Mouse (Mus musculus) liver, embryonic 14.5 days (tissue): ENCODE results near the gene Brf1. TPM values are rescaled to one million over a fixed set of nuclear protein-coding genes. Genes with fewer than 3 reads are reported as not detected.

Source experiments
- ATAC-seq: fragments of 200-750 bp; cut with Nextera tagmentation; 2 replicates; pipeline ENCODE4 v1.8.0; 2017; ENCODE audit warnings: moderate number of reproducible peaks, mild to moderate bottlenecking, moderate library complexity; ENCODE audit not compliant: insufficient read depth
- DNase-seq, 3 experiments: peaks; one replicate each; pipeline ENCODE4 v3.0.0-alpha.2; 2012 to 2013; ENCODE audit warnings: low read depth in 3 of 3, low spot score in 3 of 3
- H3K27ac ChIP-seq: fragments of 300-500 bp; sonication (generic); 2 replicates; pipeline ENCODE4 v1.5.1; 2014; ENCODE audit warnings: moderate library complexity, mild to moderate bottlenecking, control low read depth, inconsistent platforms
- H3K27me3 ChIP-seq: fragments of 300-500 bp; sonication (generic); 2 replicates; pipeline ENCODE4 v1.6.1; 2014; ENCODE audit warnings: mild to moderate bottlenecking, low read length, moderate library complexity; ENCODE audit not compliant: control insufficient read depth, insufficient read depth
- H3K36me3 ChIP-seq: fragments of 300-500 bp; sonication (generic); replicated peaks from 2 replicates; pipeline ENCODE4 v1.6.1; 2014; ENCODE audit warnings: low read depth; ENCODE audit not compliant: control insufficient read depth, insufficient read depth
- H3K4me1 ChIP-seq, 2 experiments: fragments of 200-500 bp in 1 of 2; fragments of 300-500 bp in 1 of 2; sonication (generic) in 1 of 2; replicated peaks; 2 replicates each; pipeline ENCODE4 v1.6.1; 2012 to 2014; ENCODE audit warnings: antibody characterized with exemption in 1 of 2, inconsistent platforms in 1 of 2, low read length in 1 of 2; ENCODE audit not compliant: control insufficient read depth in 2 of 2, insufficient read depth in 2 of 2
- H3K4me2 ChIP-seq: fragments of 300-500 bp; sonication (generic); 2 replicates; pipeline ENCODE4 v1.6.1; 2014; ENCODE audit warnings: low read depth, mild to moderate bottlenecking, control low read depth, moderate library complexity
- H3K4me3 ChIP-seq, 2 experiments: fragments of 200-500 bp in 1 of 2; fragments of 300-500 bp in 1 of 2; sonication (generic) in 1 of 2; 2 replicates each; pipeline ENCODE4 v1.5.1; 2012 to 2014; ENCODE audit warnings: low read depth in 2 of 2, low read length in 2 of 2, mild to moderate bottlenecking in 2 of 2, control low read depth in 1 of 2, inconsistent platforms in 1 of 2, moderate library complexity in 1 of 2; ENCODE audit not compliant: insufficient read depth in 1 of 2
- H3K9ac ChIP-seq: fragments of 300-500 bp; sonication (generic); replicated peaks from 2 replicates; pipeline ENCODE4 v1.6.1; 2014; ENCODE audit warnings: mild to moderate bottlenecking, control low read depth, moderate library complexity
- H3K9me3 ChIP-seq: fragments of 300-500 bp; sonication (generic); 2 replicates; pipeline ENCODE4 v1.6.1; 2016; ENCODE audit warnings: low read length, mixed read lengths; ENCODE audit not compliant: control insufficient read depth
- CTCF ChIP-seq: IDR thresholded peaks from 2 replicates; pipeline ENCODE4 v1.5.1; 2016; ENCODE audit warnings: antibody characterized with exemption, low read depth, control low read depth
- EP300 ChIP-seq: IDR thresholded peaks from 2 replicates; pipeline ENCODE4 v1.6.1; 2016; ENCODE audit warnings: antibody characterized with exemption, low read depth
- WGBS: fragments of 180-500 bp; shearing (Covaris S2); extraction: QIAGEN DNeasy Blood & Tissue Kit; methylation state at CpG from one replicate; pipeline ENCODE4 v1.1.7; 2014; ENCODE audit not compliant: insufficient replicate concordance; 5-methylcytosine and 5-hydroxymethylcytosine counted together
- polyA plus RNA-seq, 2 experiments: library from polyadenylated mRNA; depleted of rRNA in 1 of 2; stranded (reverse) in 1 of 2; unstranded in 1 of 2; fragments of >200 nt; fragmentation: Nextera tagmentation in 1 of 2; extraction: Ambion mirVana in 1 of 2; gene quantifications; 2 replicates each; pipeline versions ENCODE4 v1.2.1 to v1.2.3; 2012 to 2014

The Brf1 gene
- polyA plus RNA-seq, 2 experiments = 19.5 to 32.0 TPM

- Histone ChIP-seq H3K27me3 (no peaks in the 10 kb centered on the region), H3K36me3 (no peaks in the 10 kb centered on the region), H3K27ac (peak overlapping the region; percentile 34), H3K4me2 (no peak overlapping the region), H3K9me3 (no peaks in the 10 kb centered on the region), H3K9ac (peak overlapping the region; percentile 15; the same call in 1 of the 2 replicates), H3K4me1 (peaks cover 40 to 45% of the 10 kb centered on the region in 2 experiments), H3K4me3 (no peak overlapping the region)
- 82% methylated on average over 11 of the region's 11 CpGs for WGBS
- ATAC-seq (no peak), DNase-seq (no peak)
- TF ChIP-seq CTCF (no peak), EP300 (no peak)
These were observed 32.1 kb upstream of the Brf1 start for GRCm38 (mm10) chr12:113032296-113033250.

DNA sequence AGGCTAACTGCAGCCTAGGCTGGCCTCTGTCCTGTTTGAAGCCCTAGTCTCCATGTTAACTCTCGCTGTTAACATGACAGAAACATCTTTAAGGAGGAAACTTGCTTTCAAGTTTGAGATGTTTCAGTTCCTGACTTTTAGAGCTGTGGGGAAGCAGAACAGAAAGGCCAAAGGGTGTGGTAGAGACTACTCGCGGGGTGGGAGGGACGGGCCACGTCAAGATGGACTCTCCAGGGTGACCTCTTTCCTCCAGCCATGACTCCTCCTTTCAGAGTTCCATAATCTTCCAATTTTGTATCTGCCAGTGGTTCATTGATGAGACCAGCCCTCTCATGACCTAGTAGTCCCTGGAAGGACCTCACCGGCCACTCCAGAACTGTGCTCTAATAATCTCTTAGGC is 30.9 kb upstream of the Brf1 start:
- peaks cover 31 to 38% of the 10 kb centered on the region in 2 experiments for H3K4me1 ChIP-seq
- H3K36me3 ChIP-seq = no peaks in the 10 kb centered on the region
- ATAC-seq (peak; percentile 58), DNase-seq (no peak)
- H3K27me3 ChIP-seq = no peaks in the 10 kb centered on the region
- 43% methylated on average over 6 of the region's 6 CpGs for WGBS
- H3K27ac ChIP-seq = peak overlapping the region; percentile 89
- no peaks in the 10 kb centered on the region for H3K9me3 ChIP-seq
- TF ChIP-seq CTCF (no peak), EP300 (no peak; the same call in 1 of the 2 replicates)
- peak overlapping the region; percentile 52 for H3K4me2 ChIP-seq
- H3K9ac ChIP-seq = peak overlapping the region; percentile 49
- H3K4me3 ChIP-seq = peak overlapping the region in 1 of 2 experiments; percentile 13; a peak in 1 of 4 replicates

- Histone ChIP-seq H3K27ac (peak overlapping the region; percentile 89), H3K9me3 (no peaks in the 10 kb centered on the region), H3K4me2 (peak overlapping the region; percentile 52), H3K9ac (peak overlapping the region; percentile 49), H3K27me3 (no peaks in the 10 kb centered on the region), H3K4me1 (peaks cover 31 to 38% of the 10 kb centered on the region in 2 experiments), H3K4me3 (peak overlapping the region in 1 of 2 experiments; percentile 13; a peak in 1 of 4 replicates), H3K36me3 (no peaks in the 10 kb centered on the region)
- TF ChIP-seq EP300 (peak; percentile 57), CTCF (no peak; the same call in 1 of the 2 replicates)
- ATAC-seq (peak; percentile 91), DNase-seq (peak in 2 of 3 experiments; percentile 59 to 61)
- 8% methylated on average over 9 of the region's 9 CpGs for WGBS
These were observed 30.5 kb upstream of the Brf1 start for GRCm38 (mm10) chr12:113030993-113031392.

DNA sequence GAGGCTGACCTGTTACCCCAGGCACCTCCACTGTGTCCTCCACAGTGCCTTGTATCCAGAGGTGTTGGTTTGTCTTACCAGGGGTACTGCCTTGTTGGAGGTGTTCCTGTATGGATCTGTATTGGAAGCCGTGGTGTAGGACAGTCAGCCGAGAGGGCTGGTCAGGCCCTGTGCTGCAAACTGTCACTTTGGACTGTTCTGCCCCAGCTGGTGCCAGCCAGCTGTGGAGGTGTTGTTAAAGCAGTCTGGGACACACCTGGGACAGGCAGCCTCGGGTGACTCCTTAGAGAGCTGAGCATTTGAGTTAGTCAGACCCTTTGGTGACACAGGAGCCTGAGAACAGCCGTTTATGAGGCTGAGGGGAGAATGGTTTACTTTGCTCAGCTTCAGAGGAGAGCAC is 29.5 kb upstream of the Brf1 start:
- no peak for DNase-seq
- no peak for TF ChIP-seq EP300
- no peak for TF ChIP-seq CTCF
- Histone ChIP-seq H3K9me3 (no peaks in the 10 kb centered on the region), H3K27ac (peak overlapping the region; percentile 89), H3K4me1 (peaks cover 28 to 34% of the 10 kb centered on the region in 2 experiments), H3K4me3 (no peak overlapping the region), H3K36me3 (no peaks in the 10 kb centered on the region), H3K27me3 (no peaks in the 10 kb centered on the region), H3K9ac (peak overlapping the region; percentile 49; the same call in 1 of the 2 replicates), H3K4me2 (no peak overlapping the region)
- ATAC-seq = no peak
- WGBS = 61% methylated on average over 4 of the region's 4 CpGs

- Histone ChIP-seq H3K4me3 (no peak overlapping the region), H3K36me3 (no peaks in the 10 kb centered on the region), H3K4me1 (peaks cover 27 to 28% of the 10 kb centered on the region in 2 experiments), H3K27ac (no peak overlapping the region), H3K9me3 (no peaks in the 10 kb centered on the region), H3K27me3 (no peaks in the 10 kb centered on the region), H3K4me2 (no peak overlapping the region), H3K9ac (no peak overlapping the region)
- TF ChIP-seq EP300 = no peak
- no peak for TF ChIP-seq CTCF
- 81% methylated on average over 9 of the region's 9 CpGs for WGBS
- ATAC-seq = no peak
- DNase-seq = no peak
These were observed 28.4 kb upstream of the Brf1 start for GRCm38 (mm10) chr12:113028898-113029297.
